Mouse (Mus musculus) Patski (cell line): ENCODE measurements around the gene Arl3. TPM values are rescaled to one million over a fixed set of nuclear protein-coding genes. Genes with fewer than 3 reads are reported as not detected.

Experiments
- ATAC-seq: fragments of 100-300 bp; one replicate; pipeline ENCODE4 v1.8.0; 2021
- CTCF ChIA-PET: fragments of 350-600 bp; sonication (Branson Sonifier 250); formaldehyde crosslinking; loops from one replicate; lab custom pipeline; 2022; ENCODE audit warnings: inconsistent platforms; lab: Charles Lee
- POLR2A ChIA-PET: fragments of 350-600 bp; sonication (Branson Sonifier 250); formaldehyde crosslinking; loops from one replicate; lab custom pipeline; 2022; ENCODE audit warnings: antibody characterized with exemption, inconsistent platforms; lab: Charles Lee
- DNase-seq: peaks from one replicate; pipeline ENCODE4 v3.0.0-alpha.2; 2011; ENCODE audit warnings: low read depth, low spot score
- H3K27me3 ChIP-seq: fragments of 371-371 bp; one replicate; pipeline ENCODE4 v1.5.1; 2021
- CTCF ChIP-seq: fragments of 100-300 bp; IDR thresholded peaks from one replicate; pipeline ENCODE4 v1.5.1; 2021
- in situ Hi-C: fragments of 300-500 bp; cut with MboI; formaldehyde crosslinking; loops from 3 replicates; pipeline ENCODE4 v1.11.1; 2018; ENCODE audit warnings: low pct_unique_long_range_greater_than_20kb, mixed read lengths
- polyA plus RNA-seq: library from polyadenylated mRNA; unstranded; gene quantifications from one replicate; pipeline ENCODE4 v1.2.3, GENCODE M21; 2021

Arl3 gene
- polyA plus RNA-seq, 1 experiment from 2014 or later: 187 TPM

DNA sequence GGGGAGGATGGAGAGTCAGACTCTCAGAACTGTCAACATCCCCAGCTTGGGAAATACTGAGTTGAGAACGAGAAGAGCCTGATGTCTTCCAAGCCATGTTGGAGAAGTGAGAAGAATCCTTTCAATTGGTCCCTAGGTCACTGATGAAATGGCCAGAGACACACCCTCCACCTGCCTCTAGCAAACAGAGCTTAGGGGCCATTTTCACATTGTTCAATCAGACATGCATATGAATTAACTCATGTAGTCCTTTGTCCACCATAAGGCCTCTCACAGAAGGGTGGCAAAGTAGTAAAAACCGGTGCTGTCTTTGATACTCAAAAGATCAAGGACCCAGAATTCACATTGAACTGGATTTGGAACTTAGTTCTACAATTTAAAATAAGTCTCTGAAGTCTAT is 75.8 kb downstream of the Arl3 start:
- POLR2A ChIA-PET: interaction anchor here (1.4 to 19.4 kb wide), 2 partner anchors 12 to 31 kb away, joined by 6 to 388 read pairs; no protein-coding TSS in a partner anchor
- no peaks in the 10 kb centered on the region for H3K27me3 ChIP-seq
- DNase-seq (no peak), ATAC-seq (no peak)
- in situ Hi-C loops: no loop called here
- CTCF ChIA-PET: interaction anchor here (1.2 to 2.1 kb wide), 3 partner anchors 10 to 33 kb away, joined by 3 to 6 read pairs (median 6); no protein-coding TSS in a partner anchor
- TF ChIP-seq CTCF: no peak

DNA sequence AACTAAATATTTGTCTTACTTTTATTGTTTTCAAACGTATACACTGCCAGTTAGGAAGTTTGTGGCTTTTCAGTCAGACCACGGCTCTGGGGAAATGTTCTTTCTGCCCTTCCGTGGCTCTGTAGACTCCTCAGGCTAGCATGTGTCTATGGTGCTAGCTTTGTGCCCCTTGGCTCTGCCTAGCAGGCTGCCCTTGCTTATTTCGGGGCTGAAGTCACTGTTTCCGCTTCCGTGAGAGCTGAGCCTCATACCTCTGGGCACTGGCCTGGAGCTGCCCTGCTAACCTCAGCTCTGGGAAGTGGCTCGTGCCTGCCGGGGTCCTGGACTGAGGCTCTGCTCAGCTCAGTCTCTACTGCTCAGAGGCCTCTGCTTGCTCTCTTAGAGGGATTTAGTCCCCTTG is 77.9 kb downstream of the Arl3 start:
- no peaks in the 10 kb centered on the region for H3K27me3 ChIP-seq
- ChIA-PET POLR2A (no interaction called here), CTCF (interaction anchor here (0.9 to 2.1 kb wide), 5 partner anchors 8 to 49 kb away, joined by 3 to 6 read pairs (median 3); no protein-coding TSS in a partner anchor)
- in situ Hi-C loops: no loop called here
- TF ChIP-seq CTCF: no peak
- ATAC-seq: no peak
- DNase-seq: no peak

DNA sequence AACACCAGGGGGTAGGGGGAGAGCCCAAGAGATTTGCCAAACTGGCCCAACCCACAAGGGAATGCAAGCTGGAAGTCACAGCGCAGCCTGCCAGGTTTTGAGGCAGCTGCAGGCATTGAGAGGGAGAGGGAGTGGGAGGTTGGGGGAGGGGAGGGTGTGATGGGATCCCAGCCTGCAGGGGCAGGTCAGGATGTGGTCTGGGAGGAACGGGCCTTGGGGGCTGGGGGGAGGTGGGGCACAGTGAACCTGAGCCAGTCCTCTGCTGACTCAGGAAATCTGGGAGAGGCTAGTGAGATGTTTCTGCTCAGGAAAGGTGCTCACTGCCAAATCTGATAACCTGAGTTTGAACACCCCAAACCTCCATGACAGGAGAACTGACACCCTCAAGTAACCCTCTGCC is 82.4 kb downstream of the Arl3 start:
- ATAC-seq: no peak

DNA sequence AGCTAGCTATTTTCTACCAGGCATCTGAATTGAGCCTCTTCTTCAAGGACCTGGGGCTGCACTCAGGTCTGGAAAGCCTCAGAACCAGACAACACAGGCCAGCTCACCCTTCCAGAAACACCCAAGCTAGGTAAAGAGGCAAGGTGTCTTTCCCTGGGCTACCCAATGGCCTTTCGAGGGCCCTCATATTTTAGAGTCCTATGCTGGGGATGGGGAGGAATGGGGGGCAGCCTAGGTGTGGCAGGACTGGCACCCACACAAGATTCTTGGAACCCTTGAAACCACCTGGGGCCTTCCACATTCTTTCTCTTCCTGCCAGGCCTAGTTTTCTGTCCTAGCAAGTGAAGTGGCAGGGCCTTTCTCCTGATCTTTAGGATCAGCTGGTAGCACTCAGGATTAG is 83.5 kb downstream of the Arl3 start:
- ChIA-PET CTCF (interaction anchor here (1.1 to 1.7 kb wide), 2 partner anchors 10 to 32 kb away, joined by 3 read pairs; no protein-coding TSS in a partner anchor), POLR2A (interaction anchor here (3.6 kb wide), 1 partner anchor 11 kb away, joined by 24 read pairs; the partner anchor contains the start of gene Trim8)
- in situ Hi-C loops: no loop called here
- no peak for DNase-seq
- TF ChIP-seq CTCF: no peak
- H3K27me3 ChIP-seq: no peaks in the 10 kb centered on the region
- ATAC-seq: no peak

More for the DNA sequence above, 82.4 kb downstream of the Arl3 start:
- TF ChIP-seq CTCF: no peak
- in situ Hi-C loops: no loop called here
- ChIA-PET CTCF (interaction anchor here (1.1 to 1.7 kb wide), 2 partner anchors 9 to 31 kb away, joined by 3 read pairs; no protein-coding TSS in a partner anchor), POLR2A (interaction anchor here (3.6 kb wide), 1 partner anchor 10 kb away, joined by 24 read pairs; the partner anchor contains the start of gene Trim8)
- H3K27me3 ChIP-seq: no peaks in the 10 kb centered on the region
- no peak for DNase-seq

DNA sequence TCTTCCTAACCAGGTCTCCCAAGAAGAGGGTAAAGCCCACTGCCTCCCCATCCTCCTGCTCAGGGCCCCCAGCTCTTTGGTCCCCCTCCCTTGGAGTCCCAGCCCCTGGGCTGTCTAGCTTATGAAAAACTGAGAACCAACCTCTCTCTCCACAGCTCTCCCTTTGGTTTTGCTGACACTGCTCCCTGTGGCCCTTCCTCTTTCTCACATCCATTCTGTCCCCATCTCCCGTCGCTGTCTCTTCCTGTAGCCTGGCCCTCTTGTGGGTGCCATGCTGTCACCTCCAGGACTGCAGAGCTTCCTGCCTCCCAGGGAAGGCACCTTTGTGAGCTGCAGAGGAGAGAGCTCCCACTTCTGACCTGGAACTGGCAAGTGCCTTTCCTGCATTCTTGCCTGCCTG is 86.3 kb downstream of the Arl3 start:
- CTCF ChIA-PET: interaction anchor here (1.0 to 1.5 kb wide), 3 partner anchors 8 to 17 kb away, joined by 3 to 6 read pairs (median 4); no protein-coding TSS in a partner anchor
- no peak for TF ChIP-seq CTCF
- in situ Hi-C loops: no loop called here
- H3K27me3 ChIP-seq: no peaks in the 10 kb centered on the region
- ATAC-seq: no peak
- POLR2A ChIA-PET: interaction anchor here (0.9 to 1.1 kb wide), 3 partner anchors 13 to 17 kb away, joined by 3 to 8 read pairs (median 4); no protein-coding TSS in a partner anchor
- no peak for DNase-seq

DNA sequence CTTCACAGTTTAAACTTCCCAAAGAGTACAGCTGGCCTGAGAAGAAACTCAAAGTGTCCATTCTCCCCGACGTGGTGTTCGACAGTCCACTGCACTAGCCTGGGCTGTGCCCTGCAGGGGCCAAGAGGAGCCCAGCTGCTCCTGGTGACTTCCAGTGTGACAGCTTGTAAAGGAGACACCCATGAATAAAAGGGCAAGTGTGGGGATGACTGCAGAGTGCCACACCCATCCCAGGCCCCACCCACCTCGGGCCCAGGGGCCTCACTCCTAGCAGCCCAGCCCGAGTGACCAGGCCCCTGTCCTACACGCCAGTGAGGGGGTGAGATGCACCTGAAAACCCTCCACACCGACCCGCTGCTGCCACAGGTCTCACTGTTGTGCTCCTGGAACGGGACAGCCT is 87.2 kb downstream of the Arl3 start:
- ATAC-seq (no peak), DNase-seq (no peak)
- in situ Hi-C loops: no loop called here
- ChIA-PET POLR2A (interaction anchor here (1.6 kb wide), 1 partner anchor 11 kb away, joined by 6 read pairs; no protein-coding TSS in a partner anchor), CTCF (interaction anchor here (1.0 kb wide), 1 partner anchor 8 kb away, joined by 3 read pairs; no protein-coding TSS in a partner anchor)
- no peaks in the 10 kb centered on the region for H3K27me3 ChIP-seq
- no peak for TF ChIP-seq CTCF

DNA sequence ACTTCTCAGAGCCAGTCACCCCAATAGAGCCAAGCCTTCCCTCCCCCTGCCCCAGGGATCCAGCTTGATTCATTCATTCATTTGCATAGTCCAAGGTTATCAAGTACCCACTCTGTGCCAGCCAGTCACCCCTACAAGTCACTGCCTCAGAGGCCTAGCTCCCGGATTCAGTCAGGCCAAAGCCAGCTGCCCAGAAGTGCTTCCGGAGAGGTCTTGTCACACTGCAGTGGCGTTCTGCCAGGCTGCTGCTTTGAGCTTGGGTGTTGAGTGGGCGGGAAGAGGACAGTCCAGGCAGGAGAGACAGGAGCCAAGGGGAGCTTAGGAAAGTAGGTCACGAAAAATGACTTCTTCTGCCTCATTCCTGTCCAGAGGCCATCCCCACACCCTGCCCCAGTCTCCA is 88.5 kb downstream of the Arl3 start:
- peak; percentile 61 for ATAC-seq
- ChIA-PET CTCF (interaction anchor here (0.8 to 3.1 kb wide), 3 partner anchors 17 to 37 kb away, joined by 3 to 22 read pairs (median 7); partner anchors contain the start of gene Trim8), POLR2A (interaction anchor here (1.1 to 2.6 kb wide), 5 partner anchors 11 to 40 kb away, joined by 3 to 14 read pairs (median 4); no protein-coding TSS in a partner anchor)

DNA sequence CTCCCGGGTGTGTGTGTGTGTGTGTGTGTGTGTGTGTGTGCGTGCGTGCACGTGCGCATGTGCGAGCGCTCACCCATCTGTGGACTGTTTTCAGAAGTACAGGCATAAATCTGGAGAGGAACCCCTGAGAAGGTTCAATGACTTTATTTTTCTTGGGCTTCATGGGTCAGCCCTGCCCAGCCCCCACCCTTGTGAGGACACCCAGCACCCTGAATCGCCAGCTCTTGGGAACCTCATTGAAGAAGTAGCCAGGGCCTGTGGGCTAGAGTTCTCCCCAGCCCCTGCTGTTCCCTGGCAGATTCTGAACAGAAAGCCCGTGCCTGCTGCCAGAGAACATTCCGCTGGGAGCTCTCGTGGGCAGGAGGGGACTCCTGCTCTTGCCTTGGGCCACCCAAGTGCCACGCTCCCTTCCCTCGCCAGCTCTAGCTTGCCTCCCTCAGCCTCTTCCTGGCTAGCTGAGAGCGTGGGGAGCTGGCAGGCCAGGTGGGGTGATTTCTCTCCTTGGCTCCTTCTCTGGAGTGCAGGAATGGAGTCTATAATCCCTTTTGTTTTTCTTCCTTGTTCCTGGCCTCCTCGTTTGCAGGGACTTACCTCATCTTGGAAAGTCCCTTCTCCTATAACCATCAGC is 89.2 kb downstream of the Arl3 start:
- ChIA-PET POLR2A (interaction anchor here (0.6 to 2.6 kb wide), 7 partner anchors 10 to 87 kb away, joined by 3 to 14 read pairs (median 4); partner anchors contain the start of gene Sufu), CTCF (interaction anchor here (0.7 to 3.1 kb wide), 3 partner anchors 17 to 47 kb away, joined by 4 to 22 read pairs (median 7); partner anchors contain the start of gene Trim8)
- ATAC-seq: peak; percentile 44
- no peaks in the 10 kb centered on the region for H3K27me3 ChIP-seq
- no peak for TF ChIP-seq CTCF
- peak; percentile 73 for DNase-seq
- in situ Hi-C loops: no loop called here

More for the DNA sequence above, 88.5 kb downstream of the Arl3 start:
- TF ChIP-seq CTCF: no peak
- no peak for DNase-seq
- in situ Hi-C loops: no loop called here
- no peaks in the 10 kb centered on the region for H3K27me3 ChIP-seq

DNA sequence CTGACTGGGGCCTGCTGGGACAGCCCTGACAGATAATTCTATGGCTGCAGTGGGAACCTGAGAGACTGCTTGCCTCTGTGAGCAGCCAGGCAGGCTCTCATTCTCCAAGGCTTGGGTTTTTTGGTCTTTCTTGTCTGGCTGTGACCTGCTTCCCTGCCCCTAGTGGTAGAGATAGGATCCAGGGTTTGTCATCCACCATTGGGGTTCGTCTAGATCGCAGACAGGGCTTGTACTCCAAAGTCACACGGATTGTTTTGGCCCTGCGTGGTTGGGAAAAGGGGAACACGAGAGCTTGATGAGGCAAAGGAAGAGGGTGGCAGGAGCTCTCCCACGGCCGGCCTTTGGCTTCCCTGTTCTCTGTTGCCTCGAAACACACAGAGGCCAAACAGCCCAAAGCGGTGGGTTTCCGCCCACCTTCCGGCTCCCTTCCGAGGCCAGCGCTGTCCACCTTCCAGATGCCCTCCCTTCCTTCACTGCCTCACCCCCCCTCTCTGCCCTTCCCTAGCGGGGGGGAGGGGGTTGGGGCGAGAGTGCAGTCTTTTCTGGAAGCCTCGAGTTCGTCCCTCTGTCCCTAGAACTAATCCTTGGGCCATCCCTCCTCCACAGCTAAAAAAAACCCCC is 90.0 kb downstream of the Arl3 start:
- no peak for DNase-seq
- ChIA-PET CTCF (interaction anchor here (0.7 to 3.1 kb wide), 5 partner anchors 11 to 124 kb away, joined by 3 to 22 read pairs (median 7); partner anchors contain the start of gene Trim8), POLR2A (interaction anchor here (0.6 to 2.6 kb wide), 6 partner anchors 9 to 86 kb away, joined by 3 to 14 read pairs (median 4); partner anchors contain the start of gene Sufu)
- no peak for ATAC-seq
- no peak for TF ChIP-seq CTCF
- H3K27me3 ChIP-seq: no peaks in the 10 kb centered on the region
- in situ Hi-C loops: no loop called here

DNA sequence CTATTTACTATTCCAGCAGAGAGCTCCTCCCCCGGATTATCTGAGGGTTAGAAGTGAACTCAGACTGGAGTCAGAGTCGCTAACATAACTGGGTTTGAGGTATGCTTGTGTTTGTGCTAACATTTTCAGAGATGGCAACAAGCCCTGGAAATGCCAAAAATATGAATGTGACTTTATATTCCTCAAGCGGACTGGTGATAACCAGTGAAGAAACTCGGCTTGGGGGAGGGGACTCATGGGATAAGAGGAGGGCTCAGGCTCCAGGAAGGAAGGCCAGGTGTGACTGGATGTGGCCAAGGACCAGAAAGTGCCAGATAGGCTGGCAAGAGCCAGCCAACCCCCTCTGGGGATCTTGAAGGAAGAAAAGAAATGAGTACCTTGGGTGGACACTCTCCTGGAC is 91.2 kb downstream of the Arl3 start:
- DNase-seq: no peak
- no peaks in the 10 kb centered on the region for H3K27me3 ChIP-seq
- in situ Hi-C loops: no loop called here
- CTCF ChIA-PET: interaction anchor here (0.7 to 2.8 kb wide), 5 partner anchors 9 to 51 kb away, joined by 3 to 8 read pairs (median 4); no protein-coding TSS in a partner anchor
- TF ChIP-seq CTCF: no peak
- POLR2A ChIA-PET: interaction anchor here (1.3 to 1.5 kb wide), 2 partner anchors 19 to 21 kb away, joined by 3 to 7 read pairs; no protein-coding TSS in a partner anchor
- no peak for ATAC-seq
